Mouse (Mus musculus) mature B cell (primary cell): ENCODE results near the gene Hlcs.

Experiments
- in situ Hi-C: fragments of 300-500 bp; cut with MboI; formaldehyde crosslinking; loops from 2 replicates; pipeline ENCODE4 v1.14.3; 2019

The Hlcs gene

GRCm38 (mm10) chr16:94208152-94208551 lies 105.2 kb downstream of the Hlcs start:
- in situ Hi-C loops, result no loop called here

GRCm38 (mm10) chr16:94205528-94206484 lies 107.6 kb downstream of the Hlcs start:
- in situ Hi-C loops, result no loop called here

GRCm38 (mm10) chr16:94201387-94201786 lies 112.0 kb downstream of the Hlcs start:
- in situ Hi-C loops, result no loop called here

- in situ Hi-C loops, result no loop called here
These were observed 117.5 kb downstream of the Hlcs start for GRCm38 (mm10) chr16:94195913-94196312.

- in situ Hi-C loops, result no loop called here
These were observed 121.7 kb downstream of the Hlcs start for GRCm38 (mm10) chr16:94191379-94192315.

GRCm38 (mm10) chr16:94190256-94190655 lies 123.1 kb downstream of the Hlcs start:
- in situ Hi-C loops, result no loop called here

- in situ Hi-C loops, result no loop called here
These were observed 126.8 kb downstream of the Hlcs start for GRCm38 (mm10) chr16:94186526-94186925.

- in situ Hi-C loops, result no loop called here
These were observed 127.9 kb downstream of the Hlcs start for GRCm38 (mm10) chr16:94185430-94185829.

GRCm38 (mm10) chr16:94180122-94180870 lies 133.1 kb downstream of the Hlcs start:
- in situ Hi-C loops, result no loop called here

- in situ Hi-C loops, result no loop called here
These were observed 133.8 kb downstream of the Hlcs start for GRCm38 (mm10) chr16:94179341-94180121.

- in situ Hi-C loops, result no loop called here
These were observed 134.7 kb downstream of the Hlcs start for GRCm38 (mm10) chr16:94178441-94179220.

- in situ Hi-C loops, result no loop called here
These were observed 136.1 kb downstream of the Hlcs start for GRCm38 (mm10) chr16:94176997-94177857.

- in situ Hi-C loops, result no loop called here
These were observed 137.9 kb downstream of the Hlcs start for GRCm38 (mm10) chr16:94175366-94175986.

GRCm38 (mm10) chr16:94173361-94173760 lies 140.0 kb downstream of the Hlcs start:
- in situ Hi-C loops, result no loop called here

GRCm38 (mm10) chr16:94170218-94170617 lies 143.2 kb downstream of the Hlcs start:
- in situ Hi-C loops, result no loop called here

GRCm38 (mm10) chr16:94168655-94169545 lies 144.5 kb downstream of the Hlcs start:
- in situ Hi-C loops, result no loop called here

GRCm38 (mm10) chr16:94164978-94165377 lies 148.4 kb downstream of the Hlcs start:
- in situ Hi-C loops, result no loop called here

- in situ Hi-C loops, result no loop called here
These were observed 149.1 kb downstream of the Hlcs start for GRCm38 (mm10) chr16:94164236-94164635.
